Comparison of ENCODE assay signal across 30 mouse cellular contexts in genomic region chr3:69556092-69556778, GRCm38 (mm10). TPM values are rescaled to one million over a fixed set of nuclear protein-coding genes. Genes with fewer than 3 reads are reported as not detected.
DNase-seq lines count a peak whose midpoint lies in the region; ATAC-seq and TF ChIP-seq lines count a peak whose summit lies in the region.
"Had no signal": no experiment of that assay in that cellular context is flagged by ENCODE, and none has a peak within 500 bp of the region (broad histone marks: within the 10 kb centered on the region; RNA-seq: fewer than 3 reads in every experiment).

No protein-coding gene starts in this region.

- 0 out of 2 replicates have a peak overlapping the region, but pooled peaks have one; percentile 50 for H3K27ac ChIP-seq in hindbrain, embryonic 10.5 days
- no peak overlapping the region for H3K27ac ChIP-seq in hindbrain, embryonic 11.5 days (ENCODE audit: low read depth, low read length)
- peak overlapping the region; percentile 89 for H3K27ac ChIP-seq in liver, adult 2 months (replicated peaks; ENCODE audit: insufficient read depth, low read depth, low read length)
- H3K27ac ChIP-seq in liver, embryonic 15.5 days (replicated peaks): no peak overlapping the region
- H3K27ac ChIP-seq in heart, embryonic 12.5 days (ENCODE audit: poor library complexity, severe bottlenecking): no peak overlapping the region
- H3K27ac ChIP-seq: embryonic facial prominence, embryonic 13.5 days; forebrain, embryonic 10.5 days; forebrain, embryonic 15.5 days; heart, adult 2 months; heart, embryonic 13.5 days; intestine, embryonic 15.5 days; limb, embryonic 10.5 days; limb, embryonic 15.5 days; lung, embryonic 15.5 days; midbrain, embryonic 15.5 days had no signal

- no peaks in the 10 kb centered on the region for H3K27me3 ChIP-seq in hindbrain, embryonic 10.5 days (ENCODE audit: insufficient read depth, poor library complexity, severe bottlenecking)
- H3K27me3 ChIP-seq in hindbrain, embryonic 11.5 days (ENCODE audit: control insufficient read depth, insufficient read depth, low read length): no peaks in the 10 kb centered on the region
- no peaks in the 10 kb centered on the region for H3K27me3 ChIP-seq in liver, adult 2 months (ENCODE audit: control insufficient read depth, insufficient read depth, low read length)
- no peaks in the 10 kb centered on the region for H3K27me3 ChIP-seq in liver, embryonic 15.5 days
- no peaks in the 10 kb centered on the region for H3K27me3 ChIP-seq in heart, embryonic 12.5 days (replicated peaks)
- H3K27me3 ChIP-seq: embryonic facial prominence, embryonic 13.5 days; forebrain, embryonic 15.5 days; heart, embryonic 13.5 days; intestine, embryonic 15.5 days; limb, embryonic 15.5 days; lung, embryonic 15.5 days; megakaryocyte, embryonic 14.5 days; midbrain, embryonic 15.5 days had no signal

- H3K4me3 ChIP-seq in hindbrain, embryonic 10.5 days: no peak overlapping the region
- no peak overlapping the region for H3K4me3 ChIP-seq in hindbrain, embryonic 11.5 days (ENCODE audit: low read depth, low read length)
- H3K4me3 ChIP-seq in liver, adult 2 months (ENCODE audit: insufficient read depth, low read depth, low read length): no peak overlapping the region
- no peak overlapping the region for H3K4me3 ChIP-seq in liver, embryonic 15.5 days (replicated peaks)
- no peak overlapping the region for H3K4me3 ChIP-seq in heart, embryonic 12.5 days
- H3K4me3 ChIP-seq: embryonic facial prominence, embryonic 13.5 days; forebrain, embryonic 10.5 days; forebrain, embryonic 15.5 days; heart, adult 2 months; heart, embryonic 13.5 days; intestine, embryonic 15.5 days; limb, embryonic 10.5 days; limb, embryonic 15.5 days; lung, embryonic 15.5 days; megakaryocyte, embryonic 14.5 days; midbrain, embryonic 15.5 days had no signal

- H3K79me2 ChIP-seq in liver, adult 2 months (ENCODE audit: control insufficient read depth, insufficient read depth, low read length): no peaks in the 10 kb centered on the region

- H3K9ac ChIP-seq in hindbrain, embryonic 11.5 days (ENCODE audit: low read depth, low read length): no peak overlapping the region
- 0 out of 2 replicates have a peak overlapping the region, but pooled peaks have one; percentile 21 for H3K9ac ChIP-seq in liver, adult 2 months (ENCODE audit: low read depth, low read length)
- H3K9ac ChIP-seq in liver, embryonic 15.5 days: no peak overlapping the region
- H3K9ac ChIP-seq in heart, embryonic 12.5 days: no peak overlapping the region
- H3K9ac ChIP-seq: embryonic facial prominence, embryonic 13.5 days; forebrain, embryonic 15.5 days; heart, embryonic 13.5 days; intestine, embryonic 15.5 days; limb, embryonic 15.5 days; lung, embryonic 15.5 days; midbrain, embryonic 15.5 days had no signal

- H3K4me2 ChIP-seq in hindbrain, embryonic 11.5 days (replicated peaks; ENCODE audit: low read depth, low read length): no peak overlapping the region
- no peak overlapping the region for H3K4me2 ChIP-seq in liver, embryonic 15.5 days
- H3K4me2 ChIP-seq in heart, embryonic 12.5 days: no peak overlapping the region
- H3K4me2 ChIP-seq: embryonic facial prominence, embryonic 13.5 days; forebrain, embryonic 15.5 days; heart, embryonic 13.5 days; intestine, embryonic 15.5 days; limb, embryonic 15.5 days; lung, embryonic 15.5 days; midbrain, embryonic 15.5 days had no signal

- no peak for DNase-seq in hindbrain, embryonic 10.5 days (ENCODE audit: low spot score)
- DNase-seq in hindbrain, embryonic 11.5 days (ENCODE audit: low spot score): no peak
- peak; percentile 99 for DNase-seq in liver, adult 2 months (ENCODE audit: extremely low read depth, low read depth, low spot score)
- DNase-seq in liver: no peak
- peak; percentile 36 for DNase-seq in kidney, postnatal 10 days
- DNase-seq in adrenal gland, postnatal 14 days: no peak
- DNase-seq: adrenal gland, adult 8-10 months; gastrocnemius, postnatal 36 days; heart, adult 2 months; heart, postnatal 10 days; layer of hippocampus, adult 9-11 months; lung, postnatal 4 days; right cerebral cortex, adult 18-20 months; spleen, adult 18-20 months; thymus, adult 18-20 months; thymus, postnatal 25 days had no signal

- TF ChIP-seq POLR2A in liver, adult 2 months (IDR thresholded peaks at IDR 0.05; ENCODE audit: extremely low read depth, insufficient read depth, low read length): no peak

- H3K4me1 ChIP-seq in hindbrain, embryonic 10.5 days (replicated peaks): peaks cover 14% of the 10 kb centered on the region
- H3K4me1 ChIP-seq in hindbrain, embryonic 11.5 days (replicated peaks; ENCODE audit: control insufficient read depth, insufficient read depth, low read length): no peaks in the 10 kb centered on the region
- H3K4me1 ChIP-seq in liver, adult 2 months (ENCODE audit: control insufficient read depth, insufficient read depth, low read length): peaks cover 12% of the 10 kb centered on the region; the same call in 1 of the 2 replicates
- no peaks in the 10 kb centered on the region for H3K4me1 ChIP-seq in liver, embryonic 15.5 days (replicated peaks)
- peaks cover 28% of the 10 kb centered on the region for H3K4me1 ChIP-seq in heart, embryonic 12.5 days (replicated peaks)
- H3K4me1 ChIP-seq: megakaryocyte, embryonic 14.5 days; midbrain, embryonic 15.5 days had no signal

- ATAC-seq in hindbrain, embryonic 11.5 days (ENCODE audit: low FRiP score): no peak
- ATAC-seq in liver, embryonic 15.5 days (ENCODE audit: insufficient read depth): 0 out of 2 replicates have a peak, but pooled peaks have one; percentile 28
- ATAC-seq in heart, embryonic 12.5 days (ENCODE audit: insufficient number of reproducible peaks, low FRiP score): no peak
- ATAC-seq: forebrain, embryonic 15.5 days; intestine, embryonic 15.5 days; midbrain, embryonic 15.5 days had no signal

- no peak for TF ChIP-seq CTCF in liver, adult 2 months (IDR thresholded peaks at IDR 0.05; ENCODE audit: low read depth, low read length)

- peaks cover 15% of the 10 kb centered on the region for H3K36me3 ChIP-seq in hindbrain, embryonic 10.5 days
- no peaks in the 10 kb centered on the region for H3K36me3 ChIP-seq in hindbrain, embryonic 11.5 days (ENCODE audit: control insufficient read depth, insufficient read depth, low read length)
- no peaks in the 10 kb centered on the region for H3K36me3 ChIP-seq in liver, adult 2 months (ENCODE audit: control insufficient read depth, insufficient read depth, low read length)
- H3K36me3 ChIP-seq in liver, embryonic 15.5 days (replicated peaks): no peaks in the 10 kb centered on the region
- H3K36me3 ChIP-seq in heart, embryonic 12.5 days: peaks cover 5% of the 10 kb centered on the region; the same call in 1 of the 2 replicates
- H3K36me3 ChIP-seq: embryonic facial prominence, embryonic 13.5 days; heart, embryonic 13.5 days; intestine, embryonic 15.5 days; limb, embryonic 15.5 days; lung, embryonic 15.5 days; midbrain, embryonic 15.5 days had no signal

- H3K9me3 ChIP-seq in hindbrain, embryonic 10.5 days: no peaks in the 10 kb centered on the region
- no peaks in the 10 kb centered on the region for H3K9me3 ChIP-seq in hindbrain, embryonic 11.5 days (ENCODE audit: control insufficient read depth, low read length)
- no peaks in the 10 kb centered on the region for H3K9me3 ChIP-seq in liver, embryonic 15.5 days (replicated peaks)
- H3K9me3 ChIP-seq in heart, embryonic 12.5 days (replicated peaks): no peaks in the 10 kb centered on the region
- H3K9me3 ChIP-seq: embryonic facial prominence, embryonic 13.5 days; forebrain, embryonic 10.5 days; forebrain, embryonic 15.5 days; G1E; heart, embryonic 13.5 days; intestine, embryonic 15.5 days; limb, embryonic 10.5 days; limb, embryonic 15.5 days; lung, embryonic 15.5 days; megakaryocyte, embryonic 14.5 days; midbrain, embryonic 15.5 days had no signal

- 80% methylated on average over 12 of the region's 12 CpGs for WGBS in hindbrain, embryonic 10.5 days
- 80% methylated on average over 12 of the region's 12 CpGs for WGBS in hindbrain, embryonic 11.5 days
- WGBS in liver, adult 2 months: 20% methylated on average over 12 of the region's 12 CpGs
- 77% methylated on average over 12 of the region's 12 CpGs for WGBS in liver, embryonic 15.5 days (ENCODE audit: insufficient replicate concordance)
- 72% methylated on average over 12 of the region's 12 CpGs for WGBS in heart, embryonic 12.5 days

RNA-seq across cellular contexts. Expression of gene B3galnt1, which starts 42.5 kb away (rescaled TPM):
- polyA plus RNA-seq in hindbrain, embryonic 10.5 days (2016; fragmentation: Nextera tagmentation; extraction: Ambion mirVana): 33.0 and 33.8 TPM in 2 replicates
- 45.4 and 46.6 TPM in 2 replicates for polyA plus RNA-seq in hindbrain, embryonic 11.5 days (2014; fragmentation: Nextera tagmentation; extraction: Ambion mirVana)
- total RNA-seq in liver, adult 2 months (2014; rRNA removed): 1.1 and 1.3 TPM in 2 replicates
- 0.12 and 0.57 TPM in 2 replicates for polyA plus RNA-seq in liver, adult 2 months (2012; rRNA removed)
- 3.6 and 3.7 TPM in 2 replicates for polyA plus RNA-seq in liver, embryonic 15.5 days (2015; fragmentation: Nextera tagmentation; extraction: Ambion mirVana)
- polyA plus RNA-seq in heart, embryonic 12.5 days (2016; fragmentation: Nextera tagmentation; extraction: Ambion mirVana): 27.3 TPM in 2 replicates
- total RNA-seq in adrenal gland, postnatal 14 days (2021): 13.2 and 16.2 TPM in 2 replicates
- total RNA-seq: G1E; neutrophil, adult 5-6 weeks had no signal
- polyA plus RNA-seq: G1E had no signal

Comparison
In these comparisons a context has a peak if more than half of its experiments do, and no peak if none do; other contexts are left out.
1. DNase-seq: peak in liver, adult 2 months (single experiment) and kidney, postnatal 10 days (single experiment); none in hindbrain, embryonic 10.5 days (single experiment), hindbrain, embryonic 11.5 days (single experiment), liver (single experiment) and adrenal gland, postnatal 14 days (single experiment).
2. H3K27ac ChIP-seq: peak in hindbrain, embryonic 10.5 days (single experiment) and liver, adult 2 months (single experiment); none in hindbrain, embryonic 11.5 days (single experiment), liver, embryonic 15.5 days (single experiment) and heart, embryonic 12.5 days (single experiment).